Mouse (Mus musculus): ENCODE data around the gene Gpd2. TPM values are rescaled to one million over a fixed set of nuclear protein-coding genes. Genes with fewer than 3 reads are reported as not detected.

Gene Gpd2
- polyA plus RNA-seq, 1 experiment from 2014 or later = 27.0 TPM

DNA sequence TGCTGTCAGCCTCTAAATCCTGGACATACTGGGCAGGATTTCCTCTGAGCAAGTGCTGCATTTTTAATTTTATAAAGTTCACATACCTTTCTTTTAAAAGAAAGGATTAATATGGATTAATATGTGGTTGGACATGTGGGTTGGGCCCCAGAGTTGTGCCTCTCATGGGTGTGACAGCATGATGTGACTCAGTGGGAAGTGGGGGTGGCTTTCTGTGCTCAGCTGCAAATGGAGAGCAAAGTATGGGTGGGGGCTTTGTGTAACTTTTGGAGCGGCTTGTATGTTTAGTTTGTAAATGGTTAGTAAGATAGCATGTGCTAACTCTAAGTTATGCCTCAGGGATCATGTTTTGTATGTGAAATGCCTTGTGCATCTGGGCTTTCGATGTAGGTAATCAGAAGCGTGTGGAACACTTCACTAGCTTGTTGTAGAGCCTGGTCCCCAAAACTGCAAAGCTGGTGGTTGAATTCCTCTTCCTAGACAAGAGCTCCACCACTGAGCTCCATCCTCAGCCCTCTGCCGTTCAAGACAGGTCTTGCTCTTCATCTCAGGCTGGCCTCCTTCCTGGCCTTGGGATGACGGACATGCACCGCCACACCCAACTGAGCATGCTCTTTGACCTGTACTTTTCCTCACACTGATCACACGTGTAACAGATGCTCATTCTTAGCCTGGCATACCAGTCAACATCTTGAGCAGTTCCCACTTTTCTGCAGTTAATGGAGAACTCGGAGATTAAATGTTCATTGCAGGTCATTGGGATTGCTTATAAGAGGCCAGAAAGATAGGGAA lies 24.0 kb downstream of the Gpd2 start:
- Histone ChIP-seq H3K27me3 (replicated peaks; ENCODE audit: control insufficient read depth, insufficient read depth, low read length) (no peaks in the 10 kb centered on the region), H3K36me3 (ENCODE audit: control insufficient read depth, insufficient read depth, low read length) (no peaks in the 10 kb centered on the region), H3K9ac (ENCODE audit: low read depth, low read length) (no peak overlapping the region), H3K4me2 (ENCODE audit: low read depth, low read length) (no peak overlapping the region), H3K27ac (ENCODE audit: low read length) (no peak overlapping the region), H3K4me3 (ENCODE audit: low read length) (no peak overlapping the region), H3K9me3 (ENCODE audit: control insufficient read depth, low read length) (no peaks in the 10 kb centered on the region), H3K4me1 (ENCODE audit: control insufficient read depth, insufficient read depth, low read length) (no peaks in the 10 kb centered on the region; the same call in 1 of the 2 replicates)
- ATAC-seq = no peak
- WGBS = 74% methylated on average over 8 of the region's 8 CpGs

- Histone ChIP-seq H3K9me3 (ENCODE audit: control insufficient read depth, low read length) (no peaks in the 10 kb centered on the region), H3K27me3 (replicated peaks; ENCODE audit: control insufficient read depth, insufficient read depth, low read length) (no peaks in the 10 kb centered on the region), H3K36me3 (ENCODE audit: control insufficient read depth, insufficient read depth, low read length) (no peaks in the 10 kb centered on the region), H3K27ac (ENCODE audit: low read length) (no peak overlapping the region), H3K4me1 (ENCODE audit: control insufficient read depth, insufficient read depth, low read length) (no peaks in the 10 kb centered on the region; the same call in 1 of the 2 replicates), H3K9ac (ENCODE audit: low read depth, low read length) (no peak overlapping the region), H3K4me3 (ENCODE audit: low read length) (no peak overlapping the region), H3K4me2 (ENCODE audit: low read depth, low read length) (no peak overlapping the region)
- 89% methylated on average over 1 of the region's 1 CpGs for WGBS
- peak; percentile 82 for ATAC-seq
Observed at GRCm38 (mm10) chr2:57263431-57263830, 26.0 kb downstream of the Gpd2 start.

- H3K4me3 ChIP-seq (ENCODE audit: low read length) = no peak overlapping the region
- no peak overlapping the region for H3K9ac ChIP-seq (ENCODE audit: low read depth, low read length)
- ATAC-seq = no peak
- H3K9me3 ChIP-seq (ENCODE audit: control insufficient read depth, low read length) = no peaks in the 10 kb centered on the region
- no peaks in the 10 kb centered on the region for H3K27me3 ChIP-seq (replicated peaks; ENCODE audit: control insufficient read depth, insufficient read depth, low read length)
- WGBS = 81% methylated on average over 7 of the region's 7 CpGs
- H3K27ac ChIP-seq (ENCODE audit: low read length) = no peak overlapping the region
- no peaks in the 10 kb centered on the region; the same call in 1 of the 2 replicates for H3K4me1 ChIP-seq (ENCODE audit: control insufficient read depth, insufficient read depth, low read length)
- H3K36me3 ChIP-seq (ENCODE audit: control insufficient read depth, insufficient read depth, low read length) = no peaks in the 10 kb centered on the region
- no peak overlapping the region for H3K4me2 ChIP-seq (ENCODE audit: low read depth, low read length)
Observed at GRCm38 (mm10) chr2:57264912-57265311, 27.5 kb downstream of the Gpd2 start.

- ATAC-seq = no peak
- no peak overlapping the region for H3K27ac ChIP-seq (ENCODE audit: low read length)
- H3K4me1 ChIP-seq (ENCODE audit: control insufficient read depth, insufficient read depth, low read length) = no peaks in the 10 kb centered on the region; the same call in 1 of the 2 replicates
- H3K9ac ChIP-seq (ENCODE audit: low read depth, low read length) = no peak overlapping the region
- H3K27me3 ChIP-seq (replicated peaks; ENCODE audit: control insufficient read depth, insufficient read depth, low read length) = no peaks in the 10 kb centered on the region
- H3K36me3 ChIP-seq (ENCODE audit: control insufficient read depth, insufficient read depth, low read length) = no peaks in the 10 kb centered on the region
- H3K4me2 ChIP-seq (ENCODE audit: low read depth, low read length) = no peak overlapping the region
- H3K4me3 ChIP-seq (ENCODE audit: low read length) = no peak overlapping the region
- no peaks in the 10 kb centered on the region for H3K9me3 ChIP-seq (ENCODE audit: control insufficient read depth, low read length)
- 83% methylated on average over 4 of the region's 4 CpGs for WGBS
Observed at GRCm38 (mm10) chr2:57266679-57267393, 29.4 kb downstream of the Gpd2 start.

- Histone ChIP-seq H3K27me3 (replicated peaks; ENCODE audit: control insufficient read depth, insufficient read depth, low read length) (no peaks in the 10 kb centered on the region), H3K9me3 (ENCODE audit: control insufficient read depth, low read length) (no peaks in the 10 kb centered on the region), H3K4me3 (ENCODE audit: low read length) (no peak overlapping the region), H3K4me2 (ENCODE audit: low read depth, low read length) (no peak overlapping the region), H3K9ac (ENCODE audit: low read depth, low read length) (no peak overlapping the region), H3K27ac (ENCODE audit: low read length) (no peak overlapping the region), H3K36me3 (ENCODE audit: control insufficient read depth, insufficient read depth, low read length) (no peaks in the 10 kb centered on the region), H3K4me1 (ENCODE audit: control insufficient read depth, insufficient read depth, low read length) (no peaks in the 10 kb centered on the region)
- ATAC-seq = no peak
- WGBS = 42% methylated on average over 7 of the region's 7 CpGs
Observed at GRCm38 (mm10) chr2:57267394-57267716, 29.9 kb downstream of the Gpd2 start.

GRCm38 (mm10) chr2:57267896-57268295 lies 30.5 kb downstream of the Gpd2 start:
- no peak for ATAC-seq
- WGBS = 68% methylated on average over 7 of the region's 7 CpGs
- Histone ChIP-seq H3K4me3 (ENCODE audit: low read length) (no peak overlapping the region), H3K27ac (ENCODE audit: low read length) (no peak overlapping the region), H3K27me3 (replicated peaks; ENCODE audit: control insufficient read depth, insufficient read depth, low read length) (no peaks in the 10 kb centered on the region), H3K4me1 (ENCODE audit: control insufficient read depth, insufficient read depth, low read length) (no peaks in the 10 kb centered on the region), H3K9me3 (ENCODE audit: control insufficient read depth, low read length) (no peaks in the 10 kb centered on the region), H3K9ac (ENCODE audit: low read depth, low read length) (no peak overlapping the region), H3K36me3 (ENCODE audit: control insufficient read depth, insufficient read depth, low read length) (no peaks in the 10 kb centered on the region), H3K4me2 (ENCODE audit: low read depth, low read length) (no peak overlapping the region)

- no peak overlapping the region for H3K4me2 ChIP-seq (ENCODE audit: low read depth, low read length)
- no peaks in the 10 kb centered on the region for H3K36me3 ChIP-seq (ENCODE audit: control insufficient read depth, insufficient read depth, low read length)
- 83% methylated on average over 3 of the region's 3 CpGs for WGBS
- H3K9ac ChIP-seq (ENCODE audit: low read depth, low read length) = no peak overlapping the region
- no peak overlapping the region for H3K4me3 ChIP-seq (ENCODE audit: low read length)
- H3K27me3 ChIP-seq (replicated peaks; ENCODE audit: control insufficient read depth, insufficient read depth, low read length) = no peaks in the 10 kb centered on the region
- no peak overlapping the region for H3K27ac ChIP-seq (ENCODE audit: low read length)
- H3K4me1 ChIP-seq (ENCODE audit: control insufficient read depth, insufficient read depth, low read length) = no peaks in the 10 kb centered on the region
- no peak for ATAC-seq
- no peaks in the 10 kb centered on the region for H3K9me3 ChIP-seq (ENCODE audit: control insufficient read depth, low read length)
Observed at GRCm38 (mm10) chr2:57268839-57269238, 31.4 kb downstream of the Gpd2 start.

- Histone ChIP-seq H3K36me3 (ENCODE audit: control insufficient read depth, insufficient read depth, low read length) (no peaks in the 10 kb centered on the region), H3K9ac (ENCODE audit: low read depth, low read length) (no peak overlapping the region), H3K9me3 (ENCODE audit: control insufficient read depth, low read length) (no peaks in the 10 kb centered on the region), H3K4me2 (ENCODE audit: low read depth, low read length) (no peak overlapping the region), H3K27ac (ENCODE audit: low read length) (no peak overlapping the region), H3K4me3 (ENCODE audit: low read length) (no peak overlapping the region), H3K27me3 (replicated peaks; ENCODE audit: control insufficient read depth, insufficient read depth, low read length) (no peaks in the 10 kb centered on the region), H3K4me1 (ENCODE audit: control insufficient read depth, insufficient read depth, low read length) (no peaks in the 10 kb centered on the region)
- 58% methylated on average over 13 of the region's 13 CpGs for WGBS
- ATAC-seq = peak; percentile 59; the same call in 1 of the 2 replicates
Observed at GRCm38 (mm10) chr2:57269690-57270435, 32.4 kb downstream of the Gpd2 start.

DNA sequence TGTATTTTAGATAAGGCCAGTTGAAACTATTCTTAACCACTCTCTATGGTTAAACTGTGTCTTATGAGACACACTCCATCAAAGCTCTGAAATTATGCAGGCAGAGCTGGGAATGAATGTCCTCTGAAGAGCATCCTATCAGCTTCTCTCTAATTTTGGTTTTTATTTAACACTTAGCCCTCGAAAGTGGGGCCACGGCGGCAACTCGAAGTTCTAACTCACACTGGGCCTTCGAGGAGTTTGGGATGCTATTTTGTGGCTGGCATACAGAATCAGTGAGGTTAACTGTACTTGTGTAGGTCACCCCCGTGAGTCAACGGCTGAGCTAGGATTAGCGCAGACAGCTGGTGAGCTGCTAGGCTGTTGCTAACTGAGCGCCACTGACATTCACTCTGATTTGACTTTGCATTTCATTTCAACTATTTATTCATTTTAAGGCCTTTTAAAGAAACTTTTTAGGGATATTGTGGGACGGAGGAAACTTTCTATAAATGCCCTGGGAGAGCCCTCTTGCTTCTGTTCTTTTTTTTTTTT lies 42.8 kb downstream of the Gpd2 start:
- 83% methylated on average over 10 of the region's 10 CpGs for WGBS
- Histone ChIP-seq H3K4me1 (ENCODE audit: control insufficient read depth, insufficient read depth, low read length) (no peaks in the 10 kb centered on the region), H3K4me2 (ENCODE audit: low read depth, low read length) (no peak overlapping the region), H3K9ac (ENCODE audit: low read depth, low read length) (no peak overlapping the region), H3K9me3 (ENCODE audit: control insufficient read depth, low read length) (no peaks in the 10 kb centered on the region), H3K27ac (ENCODE audit: low read length) (no peak overlapping the region), H3K27me3 (replicated peaks; ENCODE audit: control insufficient read depth, insufficient read depth, low read length) (no peaks in the 10 kb centered on the region), H3K36me3 (ENCODE audit: control insufficient read depth, insufficient read depth, low read length) (no peaks in the 10 kb centered on the region), H3K4me3 (ENCODE audit: low read length) (no peak overlapping the region)
- ATAC-seq = no peak
